Mouse (Mus musculus): ENCODE measurements at regions not wholly inside any gene's neighbourhood (a gene's known extent, or its start where the extent isn't known, plus 50 kb on each side); places are given as distances from the start of the nearest gene placed in this dataset.
A peak's percentile ranks its signal among the peaks of the same experiment; 100 is the strongest.
"Not testable (repeated sequence)": the region's sequence is repeated elsewhere in the genome, so short reads cannot be mapped to it uniquely, and the experiment has no call there.

GRCm38 (mm10) chr16:83566478-83567160, 738.4 kb downstream of the Gm21833 start:
- H3K27me3 ChIP-seq: no peaks in the 10 kb centered on the region
- ATAC-seq (replicated peaks; ENCODE audit: low FRiP score): peak; percentile 82
- 69% methylated on average over 5 of the region's 5 CpGs for WGBS

DNA sequence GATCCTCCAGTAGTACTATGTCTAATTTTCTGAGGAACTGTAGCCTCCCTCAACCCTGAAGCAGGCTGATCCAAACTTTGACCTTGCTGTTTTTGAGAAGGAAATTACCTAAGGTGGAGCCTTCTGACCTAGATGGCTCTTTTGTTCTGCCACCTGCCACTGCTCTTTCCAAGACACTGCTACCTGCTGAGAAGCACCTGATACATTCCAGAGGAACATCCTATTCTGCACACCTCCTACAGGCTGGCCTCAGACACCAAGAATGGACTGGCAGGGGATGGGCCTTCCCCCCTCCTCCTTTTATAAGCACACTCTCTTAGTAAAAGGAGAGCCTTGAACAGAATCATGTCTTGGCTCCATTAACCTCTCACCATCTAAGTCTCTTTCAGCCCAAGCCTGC, 750.9 kb downstream of the Gm21833 start:
- H3K9ac ChIP-seq; H3K36me3 ChIP-seq; H3K4me3 ChIP-seq (replicated peaks); ATAC-seq (replicated peaks; ENCODE audit: low FRiP score); H3K4me2 ChIP-seq; H3K27ac ChIP-seq; H3K4me1 ChIP-seq; H3K27me3 ChIP-seq; H3K9me3 ChIP-seq (replicated peaks): not testable (repeated sequence)

More at GRCm38 (mm10) chr16:83566478-83567160, 738.4 kb downstream of the Gm21833 start:
- no peak overlapping the region for H3K4me3 ChIP-seq (replicated peaks)
- H3K9me3 ChIP-seq (replicated peaks): no peaks in the 10 kb centered on the region
- no peak overlapping the region for H3K4me2 ChIP-seq
- H3K9ac ChIP-seq: no peak overlapping the region
- no peak overlapping the region for H3K27ac ChIP-seq
- H3K4me1 ChIP-seq: no peaks in the 10 kb centered on the region
- no peaks in the 10 kb centered on the region for H3K36me3 ChIP-seq

GRCm38 (mm10) chr16:83606804-83607203, 778.6 kb downstream of the Gm21833 start:
- H3K4me1 ChIP-seq: no peaks in the 10 kb centered on the region
- H3K36me3 ChIP-seq: no peaks in the 10 kb centered on the region
- no peak overlapping the region for H3K9ac ChIP-seq
- H3K27me3 ChIP-seq: no peaks in the 10 kb centered on the region
- no peaks in the 10 kb centered on the region for H3K9me3 ChIP-seq (replicated peaks)
- no peak overlapping the region for H3K27ac ChIP-seq
- no peak for ATAC-seq (replicated peaks; ENCODE audit: low FRiP score)
- no peak overlapping the region for H3K4me2 ChIP-seq
- 71% methylated on average over 2 of the region's 2 CpGs for WGBS
- no peak overlapping the region for H3K4me3 ChIP-seq (replicated peaks)

DNA sequence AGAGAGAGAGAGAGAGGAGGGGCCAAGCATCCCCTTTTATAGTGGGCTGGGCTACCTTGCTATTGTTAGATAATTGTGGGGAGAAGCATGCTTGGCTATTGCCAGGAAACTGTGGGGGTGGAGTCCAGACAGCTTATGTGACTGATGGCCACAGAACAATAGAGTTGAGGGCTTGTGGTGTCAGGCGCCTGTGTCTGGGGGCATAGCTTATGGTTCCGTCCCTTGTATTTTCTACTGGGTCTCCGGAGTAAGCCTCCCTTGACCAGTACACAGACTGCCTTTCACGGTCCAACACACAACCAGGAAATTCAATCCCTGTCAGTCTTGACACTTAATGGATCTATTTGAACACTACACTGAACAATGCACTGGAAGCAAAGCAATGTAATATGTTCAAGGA, 781.1 kb downstream of the Gm21833 start:
- WGBS: 62% methylated on average over 4 of the region's 4 CpGs
- Histone ChIP-seq H3K4me3 (replicated peaks) (no peak overlapping the region), H3K36me3 (no peaks in the 10 kb centered on the region), H3K9ac (no peak overlapping the region), H3K27ac (no peak overlapping the region), H3K4me2 (no peak overlapping the region), H3K9me3 (replicated peaks) (no peaks in the 10 kb centered on the region), H3K27me3 (no peaks in the 10 kb centered on the region), H3K4me1 (no peaks in the 10 kb centered on the region)
- peak; percentile 56; the same call in 1 of the 2 replicates for ATAC-seq (replicated peaks; ENCODE audit: low FRiP score)
